9 mouse cellular contexts compared by ENCODE assay signal in the genomic region with DNA sequence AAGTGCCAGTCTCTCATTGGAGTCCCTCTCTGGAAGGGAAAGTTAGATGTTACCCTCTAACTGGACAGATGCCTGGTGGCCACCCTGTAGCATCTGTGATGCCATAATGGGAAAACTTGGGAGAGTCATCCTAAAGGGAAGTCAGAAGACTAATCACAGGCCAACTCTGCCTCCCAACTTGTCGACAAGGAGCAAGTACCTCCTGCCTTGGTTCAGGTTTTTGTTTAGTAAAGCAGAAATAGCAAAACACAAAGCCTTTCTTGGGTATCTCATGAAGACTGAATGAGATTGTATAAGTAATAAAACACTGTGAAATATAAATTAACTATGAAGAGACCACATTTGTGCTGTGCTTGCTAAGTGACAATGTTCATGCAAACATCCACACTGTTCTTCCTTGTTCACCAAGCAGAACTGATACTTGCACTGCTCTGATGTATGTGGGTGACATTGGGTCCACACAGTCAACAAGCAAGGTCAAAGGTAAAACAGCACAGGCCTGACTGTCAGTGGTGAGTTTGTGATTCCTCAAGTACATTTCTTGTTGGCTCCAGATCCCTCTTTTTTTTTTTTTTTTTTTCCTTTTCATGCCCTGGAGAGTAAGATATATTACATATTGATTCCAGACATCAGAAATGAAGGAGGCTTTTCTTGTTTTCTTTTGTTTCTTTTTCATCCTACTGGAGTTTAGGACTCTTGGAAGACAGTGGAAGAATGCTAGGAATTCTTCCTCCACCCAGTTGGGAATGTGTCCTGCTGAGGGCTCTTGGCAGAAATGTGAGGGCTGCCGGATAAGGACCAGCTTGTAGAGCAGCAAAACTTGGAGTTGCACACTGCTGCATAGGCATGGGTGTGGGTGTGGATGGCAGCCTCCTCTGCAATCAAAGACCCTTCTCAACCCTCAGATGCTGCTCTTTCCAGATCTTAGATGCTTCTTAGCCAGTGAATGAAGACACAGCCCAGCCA. TPM values are rescaled to one million over a fixed set of nuclear protein-coding genes. Genes with fewer than 3 reads are reported as not detected.
DNase-seq lines count a peak whose midpoint lies in the region; ATAC-seq lines count a peak whose summit lies in the region.
"Had no signal": no experiment of that assay in that cellular context is flagged by ENCODE, and none has a peak within 500 bp of the region (broad histone marks: within the 10 kb centered on the region; RNA-seq: fewer than 3 reads in every experiment).

TSS of gene Ehbp1 (minus strand) at position 51 of the 966 bp plus-strand sequence.

- no peak within 1 kb of the TSS for H3K4me3 ChIP-seq in neural tube, embryonic 11.5 days (ENCODE audit: low read depth, low read length)
- H3K4me3 ChIP-seq in forebrain, embryonic 15.5 days = no peak within 1 kb of the TSS
- no peak within 1 kb of the TSS for H3K4me3 ChIP-seq in midbrain, embryonic 12.5 days
- H3K4me3 ChIP-seq: myocyte had no signal

- no peaks in the 10 kb centered on the region for H3K9me3 ChIP-seq in neural tube, embryonic 11.5 days (ENCODE audit: control insufficient read depth, low read length)
- no peaks in the 10 kb centered on the region for H3K9me3 ChIP-seq in forebrain, embryonic 15.5 days
- H3K9me3 ChIP-seq in midbrain, embryonic 12.5 days = no peaks in the 10 kb centered on the region

- 60% methylated on average over 2 of the region's 2 CpGs for WGBS in neural tube, embryonic 11.5 days
- 77% methylated on average over 2 of the region's 2 CpGs for WGBS in forebrain, embryonic 15.5 days
- WGBS in midbrain, embryonic 12.5 days = 65% methylated on average over 2 of the region's 2 CpGs

- peaks cover 4% of the 10 kb centered on the region for H3K4me1 ChIP-seq in neural tube, embryonic 11.5 days (ENCODE audit: control insufficient read depth, insufficient read depth, low read length)
- peaks cover 6% of the 10 kb centered on the region for H3K4me1 ChIP-seq in forebrain, embryonic 15.5 days
- peaks cover 6% of the 10 kb centered on the region for H3K4me1 ChIP-seq in midbrain, embryonic 12.5 days

- no peaks in the 10 kb centered on the region for H3K27me3 ChIP-seq in neural tube, embryonic 11.5 days (ENCODE audit: control insufficient read depth, insufficient read depth, low read length)
- H3K27me3 ChIP-seq in forebrain, embryonic 15.5 days = no peaks in the 10 kb centered on the region
- H3K27me3 ChIP-seq in midbrain, embryonic 12.5 days = no peaks in the 10 kb centered on the region

- no peaks in the 10 kb centered on the region for H3K36me3 ChIP-seq in neural tube, embryonic 11.5 days (ENCODE audit: control insufficient read depth, insufficient read depth, low read length)
- H3K36me3 ChIP-seq in forebrain, embryonic 15.5 days = no peaks in the 10 kb centered on the region
- no peaks in the 10 kb centered on the region for H3K36me3 ChIP-seq in midbrain, embryonic 12.5 days

- H3K4me2 ChIP-seq in neural tube, embryonic 11.5 days (ENCODE audit: low read depth) = no peak within 1 kb of the TSS
- no peak within 1 kb of the TSS for H3K4me2 ChIP-seq in forebrain, embryonic 15.5 days (replicated peaks)
- H3K4me2 ChIP-seq in midbrain, embryonic 12.5 days (replicated peaks) = no peak within 1 kb of the TSS

- ATAC-seq in neural tube, embryonic 11.5 days (ENCODE audit: insufficient read depth, low FRiP score, low TSS enrichment) = no peak
- ATAC-seq in forebrain, embryonic 15.5 days (replicated peaks) = no peak
- no peak for ATAC-seq in hematopoietic stem cell, adult 5-6 weeks (replicated peaks in 1 of 2; ENCODE audit: insufficient read depth in 1 of 2, low FRiP score in 2 of 2, low TSS enrichment in 1 of 2, low read depth in 1 of 2, poor library complexity in 2 of 2, severe bottlenecking in 2 of 2)
- no peak for ATAC-seq in midbrain, embryonic 12.5 days (ENCODE audit: low FRiP score, low read depth)

- no peak within 1 kb of the TSS for H3K9ac ChIP-seq in neural tube, embryonic 11.5 days (ENCODE audit: low read length)
- H3K9ac ChIP-seq in forebrain, embryonic 15.5 days (replicated peaks) = no peak within 1 kb of the TSS
- no peak within 1 kb of the TSS for H3K9ac ChIP-seq in midbrain, embryonic 12.5 days (replicated peaks)

- H3K27ac ChIP-seq in neural tube, embryonic 11.5 days (ENCODE audit: low read depth, low read length) = no peak within 1 kb of the TSS
- H3K27ac ChIP-seq in forebrain, embryonic 15.5 days (replicated peaks) = no peak within 1 kb of the TSS
- H3K27ac ChIP-seq in midbrain, embryonic 12.5 days (replicated peaks) = no peak within 1 kb of the TSS

- no peak for DNase-seq in neural tube, embryonic 11.5 days (ENCODE audit: low spot score)
- DNase-seq in neural tube, embryonic 10.5 days (ENCODE audit: extremely low spot score, low spot score) = no peak
- DNase-seq in embryo, embryonic 11 days = no peak
- DNase-seq in retina, postnatal 1 day = no peak
- DNase-seq in cerebellum, postnatal 25 days = no peak

RNA-seq across cellular contexts. Expression of gene Ehbp1, which starts in this region (rescaled TPM):
- 13.8 and 15.0 TPM in 2 replicates for polyA plus RNA-seq in neural tube, embryonic 11.5 days (2014; fragmentation: Nextera tagmentation; extraction: Ambion mirVana)
- polyA plus RNA-seq in forebrain, embryonic 15.5 days (2015; fragmentation: Nextera tagmentation; extraction: Ambion mirVana) = 17.0 and 21.2 TPM in 2 replicates
- 7.1 and 11.9 TPM in 2 replicates for total RNA-seq in hematopoietic stem cell, adult 5-6 weeks (2017)
- polyA plus RNA-seq in midbrain, embryonic 12.5 days (2016; fragmentation: Nextera tagmentation; extraction: Ambion mirVana) = 20.0 and 20.7 TPM in 2 replicates
